Mouse (Mus musculus) adrenal gland, adult (tissue): ENCODE measurements around the gene Itgam.
"Not testable (repeated sequence)": the region's sequence is repeated elsewhere in the genome, so short reads cannot be mapped to it uniquely, and the experiment has no call there.

Source experiments
- DNase-seq, 2 experiments: peaks; one replicate each; pipeline ENCODE4 v3.0.0; 2022 to 2023; ENCODE audit warnings: low spot score in 1 of 2; ENCODE audit not compliant: inconsistent age in 2 of 2

Gene Itgam

GRCm38 (mm10) chr7:128062456-128062855 is at the start of gene Itgam, which contains the start of gene Gm49368:
Gene Itgam, plus strand, starts transcription at chr7:128062640.
Gene Gm49368, plus strand, starts transcription at chr7:128062683.
- DNase-seq = peak in 1 of 2 experiments; percentile 27

- no peak for DNase-seq
Measured at GRCm38 (mm10) chr7:128013116-128013515, 49.3 kb upstream of the Itgam start.

DNA sequence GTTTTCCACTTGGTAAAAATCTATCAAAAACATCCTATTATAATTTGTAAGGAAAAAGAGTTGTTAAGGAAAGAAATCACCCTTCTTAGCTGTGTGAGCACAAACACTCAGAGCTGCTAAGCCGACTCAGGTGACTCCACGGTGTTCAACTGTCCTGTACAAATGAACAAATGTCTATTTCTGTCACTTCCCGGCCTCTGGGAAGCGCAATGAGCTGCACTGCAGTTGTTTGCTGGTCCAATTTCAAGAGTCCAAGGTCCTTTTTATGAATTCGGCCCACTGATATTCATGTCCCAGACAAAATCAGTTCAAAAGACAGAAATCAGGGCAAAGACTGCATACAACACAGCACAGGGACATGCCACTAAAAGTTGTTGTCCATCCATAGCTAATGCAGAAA is 46.3 kb upstream of the Itgam start:
- not testable (repeated sequence) for DNase-seq

- DNase-seq = no peak
Measured at GRCm38 (mm10) chr7:128016650-128017049, 45.8 kb upstream of the Itgam start.

DNA sequence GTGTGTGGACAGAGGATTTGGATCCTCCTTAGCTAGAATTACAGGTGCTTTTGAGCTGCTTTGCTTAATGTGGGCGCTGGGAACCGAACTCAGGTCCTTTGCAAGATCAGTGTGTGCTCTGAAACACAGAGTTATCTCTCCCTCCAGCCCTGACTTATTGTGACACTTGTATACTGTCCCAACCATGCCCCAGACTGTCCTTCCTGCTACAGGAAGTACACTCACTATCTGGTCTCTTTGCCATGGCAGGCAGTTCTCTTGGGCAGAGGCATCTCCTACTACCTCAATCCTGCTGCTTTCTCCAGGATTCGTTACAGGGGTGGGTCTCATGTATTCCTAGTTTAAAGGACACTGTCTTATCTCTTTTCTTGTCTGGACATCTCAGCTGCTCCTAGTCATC is 44.2 kb upstream of the Itgam start:
- no peak for DNase-seq

DNA sequence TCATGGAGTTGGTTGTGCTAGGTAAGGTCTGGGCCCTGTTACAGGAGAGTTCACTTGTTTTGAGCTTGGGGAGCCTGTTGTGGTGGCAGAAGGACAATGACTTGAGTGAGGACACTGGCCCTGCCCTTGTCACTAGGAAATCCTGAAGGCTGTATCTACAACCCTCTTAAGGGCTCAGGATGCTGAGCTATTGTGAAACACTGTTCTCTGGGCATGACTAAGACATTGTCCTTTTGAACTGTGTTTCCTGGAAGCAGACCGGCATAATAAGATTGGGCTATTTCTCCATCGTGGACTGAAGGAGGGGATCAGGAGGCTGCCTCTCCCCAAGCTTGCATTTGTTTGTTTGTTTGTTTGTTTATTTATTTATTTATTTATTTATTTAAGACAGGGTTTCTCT is 43.3 kb upstream of the Itgam start:
- DNase-seq = no peak

GRCm38 (mm10) chr7:128022974-128023373 is 39.5 kb upstream of the Itgam start:
- no peak for DNase-seq

DNA sequence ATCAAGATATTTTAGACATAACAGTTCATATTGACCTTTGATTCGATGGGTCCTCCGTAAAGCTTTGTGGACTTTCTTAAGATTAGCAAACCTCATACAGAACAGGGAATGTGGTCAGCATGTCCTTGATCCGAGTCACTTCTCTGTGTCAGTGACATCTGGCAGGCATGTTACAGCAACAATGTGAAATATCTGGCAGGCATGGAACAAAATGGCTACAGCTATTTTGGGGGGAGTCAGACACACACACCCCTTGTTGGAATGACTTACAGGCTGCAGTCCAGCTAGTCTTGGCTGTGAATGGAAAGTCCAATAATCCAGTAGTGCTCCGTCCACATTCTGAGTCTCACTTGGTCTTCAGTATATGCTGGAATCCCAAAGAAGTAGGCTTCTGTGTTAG is 38.9 kb upstream of the Itgam start:
- no peak for DNase-seq

DNA sequence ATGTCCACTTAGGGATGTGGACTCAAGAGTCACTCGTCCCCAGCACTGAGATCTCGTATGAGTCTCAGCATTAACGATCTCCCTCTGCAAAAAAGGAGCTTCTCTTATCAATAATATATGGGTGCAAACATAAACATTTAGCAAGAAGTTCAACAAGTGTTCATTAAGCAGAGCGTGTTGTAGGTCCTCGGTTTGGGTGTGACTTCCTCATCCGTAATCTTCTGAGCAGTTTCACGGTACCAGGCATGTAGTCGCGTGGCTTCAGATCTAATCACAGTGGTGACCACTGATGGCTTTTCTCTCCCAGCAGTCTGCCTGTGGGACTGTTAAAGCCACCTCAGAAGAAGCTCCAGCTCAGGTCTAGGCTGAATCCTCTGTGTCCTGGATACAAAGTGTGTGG is 38.1 kb upstream of the Itgam start:
- no peak for DNase-seq

DNA sequence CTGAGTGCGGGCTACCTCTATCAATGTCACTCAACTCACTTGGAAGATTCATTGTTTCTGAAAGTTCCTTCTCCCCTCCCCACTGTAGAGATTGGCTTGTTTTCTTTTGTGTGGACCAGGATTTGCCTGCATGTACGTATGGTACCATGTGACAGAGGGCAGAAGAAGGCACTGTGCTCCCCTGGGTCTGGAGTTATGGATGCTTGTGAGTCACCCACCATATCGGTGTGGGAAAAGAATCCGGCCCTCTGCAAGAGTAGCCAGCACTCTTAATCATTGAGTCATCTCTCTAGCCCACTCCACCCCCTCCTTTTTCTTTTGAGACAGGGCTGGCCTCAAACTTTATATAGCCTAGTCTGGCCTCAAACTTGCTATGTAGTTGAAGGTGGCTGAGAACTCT is 37.5 kb upstream of the Itgam start:
- peak in 1 of 2 experiments; percentile 40 for DNase-seq

- DNase-seq = no peak
Measured at GRCm38 (mm10) chr7:128025381-128025780, 37.1 kb upstream of the Itgam start.

- DNase-seq = no peak
Measured at GRCm38 (mm10) chr7:128031403-128031976, 30.9 kb upstream of the Itgam start.

DNA sequence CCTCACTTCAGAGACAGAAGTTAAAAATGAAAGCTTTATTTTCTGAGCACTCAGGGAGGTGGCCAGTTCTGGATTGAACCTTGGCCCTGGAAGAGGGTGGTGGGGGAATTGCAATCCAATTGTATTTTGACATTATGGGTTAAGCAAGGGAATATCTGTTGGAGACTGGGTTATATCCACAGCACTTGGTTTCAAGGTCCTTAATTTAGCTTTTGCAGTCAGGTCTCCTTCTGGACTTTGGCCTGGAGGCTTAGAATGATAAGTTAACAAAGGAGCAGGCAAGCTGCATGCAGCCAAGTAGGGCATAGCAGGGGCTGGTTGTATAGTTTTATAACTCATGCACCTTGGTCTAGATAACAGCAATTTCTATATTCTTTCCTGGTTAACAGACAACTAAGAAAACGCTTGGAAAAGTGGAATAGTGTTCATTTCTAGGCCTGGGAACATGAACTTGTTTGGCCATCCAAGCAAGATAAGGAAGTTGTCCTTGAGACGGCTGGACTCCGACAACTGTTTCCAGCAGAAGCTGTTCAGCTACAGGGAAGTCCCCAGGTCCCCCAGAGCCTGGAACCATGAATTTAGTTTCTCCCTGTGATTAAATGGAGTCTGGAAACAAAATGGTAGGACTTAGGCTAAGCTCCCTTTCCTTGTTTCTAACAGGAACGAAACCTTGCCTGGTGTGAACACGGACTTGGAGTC is 30.0 kb upstream of the Itgam start:
- DNase-seq = peak; percentile 18 to 66

DNA sequence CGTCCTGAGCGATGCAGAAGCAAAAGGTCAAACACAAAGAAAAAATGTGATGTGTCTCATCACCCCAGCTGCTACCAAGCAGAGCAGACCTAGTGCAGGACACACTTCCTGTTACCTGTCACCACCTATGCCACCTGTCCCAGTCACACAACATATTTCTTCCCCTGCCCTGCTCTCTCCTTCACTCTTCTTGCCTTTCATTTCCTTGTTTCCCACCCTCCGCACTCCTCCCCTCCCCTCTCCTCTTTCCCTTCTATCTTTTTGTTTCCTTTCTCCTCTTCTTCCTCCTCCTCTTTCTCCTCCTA is 29.5 kb upstream of the Itgam start:
- DNase-seq = no peak

- DNase-seq = no peak
Measured at GRCm38 (mm10) chr7:128033616-128034015, 28.8 kb upstream of the Itgam start.

- DNase-seq = not testable (repeated sequence)
Measured at GRCm38 (mm10) chr7:128042161-128042820, 20.1 kb upstream of the Itgam start.

DNA sequence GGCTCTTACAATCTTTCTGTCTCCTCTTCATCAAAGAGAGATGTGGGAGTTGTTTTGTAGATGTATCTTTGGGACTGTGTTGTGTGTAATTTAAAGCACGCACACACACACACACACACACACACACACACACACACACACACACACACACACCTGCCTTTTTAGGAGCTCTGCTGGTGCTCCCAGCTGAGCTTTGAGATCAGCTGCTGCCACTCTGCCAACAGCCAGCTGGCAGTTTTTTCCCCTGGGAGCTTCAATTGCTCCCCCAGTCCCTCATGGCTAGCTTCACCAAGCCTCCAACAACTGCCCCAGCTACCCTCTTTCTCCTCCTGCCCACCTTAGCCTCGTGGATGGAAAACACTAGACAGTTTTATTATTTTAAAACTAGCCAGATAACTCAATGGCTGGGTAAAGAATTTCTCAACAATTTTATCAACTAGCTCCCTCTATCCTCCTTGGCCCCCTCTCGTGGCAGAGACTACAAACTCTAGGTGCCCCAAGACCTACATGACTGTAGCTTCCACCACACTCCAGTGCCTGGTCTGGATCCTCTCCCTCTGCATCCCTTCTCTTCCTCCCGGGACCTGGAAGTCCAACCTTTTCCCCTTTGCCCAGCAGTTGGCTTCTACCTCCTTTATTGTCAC is 18.2 kb upstream of the Itgam start:
- DNase-seq = no peak

DNA sequence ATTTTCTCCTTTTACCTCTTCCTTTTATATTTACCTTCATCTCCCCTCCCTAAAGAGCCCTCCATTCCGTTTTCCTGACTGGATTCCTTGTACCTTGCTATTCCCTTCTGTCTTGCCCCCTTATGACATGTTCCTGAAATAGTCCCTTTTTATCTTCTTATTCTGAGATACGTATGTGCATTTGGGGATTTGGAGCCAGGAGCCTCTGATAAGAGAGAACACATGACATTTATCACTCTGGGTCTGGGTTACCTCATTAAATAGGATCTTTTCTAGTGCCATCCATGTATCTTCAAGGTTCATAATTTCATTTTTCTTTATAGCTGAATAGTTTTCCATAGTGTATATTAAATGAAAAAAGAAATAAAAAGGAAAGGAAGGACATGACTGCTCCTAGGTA is 16.8 kb upstream of the Itgam start:
- DNase-seq = no peak

DNA sequence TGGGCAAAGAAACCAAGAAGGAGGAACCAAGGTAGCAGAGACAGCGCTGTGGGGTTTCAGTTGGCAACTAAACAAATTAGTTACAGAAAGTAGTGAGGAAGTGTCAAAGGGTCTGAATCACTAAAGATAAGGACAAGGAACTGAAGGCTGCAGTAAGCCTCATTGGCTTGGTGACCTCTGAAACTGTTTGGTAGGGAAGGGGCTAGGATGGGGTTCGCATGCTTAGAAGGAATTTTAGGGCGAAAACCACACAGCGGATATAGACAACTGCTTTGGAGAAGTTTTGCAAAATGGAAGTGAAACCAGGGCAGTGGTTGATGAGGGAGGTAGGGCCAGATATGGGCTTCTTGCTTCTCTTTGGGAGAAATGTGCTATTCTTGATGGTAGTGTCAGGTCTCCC is 13.6 kb upstream of the Itgam start:
- DNase-seq = no peak

DNA sequence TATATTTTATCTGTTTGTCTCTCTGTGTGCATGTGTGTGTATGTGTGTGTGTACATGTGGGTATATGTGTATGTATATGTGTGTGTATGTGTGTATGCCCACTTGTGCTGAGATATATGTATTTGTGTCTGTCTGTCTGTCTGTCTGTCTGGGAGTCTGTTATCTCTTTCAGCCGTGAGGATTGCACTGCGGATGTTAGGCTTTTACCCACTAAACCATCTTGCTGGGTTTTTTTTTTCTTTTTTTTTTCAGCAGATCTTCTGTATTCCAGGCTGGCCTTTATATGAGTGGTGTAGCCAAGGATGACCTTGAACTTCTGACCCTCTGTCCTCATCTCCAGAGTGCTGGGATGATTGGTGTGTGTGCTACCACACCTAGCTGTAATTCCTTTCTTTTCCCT is 13.2 kb upstream of the Itgam start:
- DNase-seq = no peak

DNA sequence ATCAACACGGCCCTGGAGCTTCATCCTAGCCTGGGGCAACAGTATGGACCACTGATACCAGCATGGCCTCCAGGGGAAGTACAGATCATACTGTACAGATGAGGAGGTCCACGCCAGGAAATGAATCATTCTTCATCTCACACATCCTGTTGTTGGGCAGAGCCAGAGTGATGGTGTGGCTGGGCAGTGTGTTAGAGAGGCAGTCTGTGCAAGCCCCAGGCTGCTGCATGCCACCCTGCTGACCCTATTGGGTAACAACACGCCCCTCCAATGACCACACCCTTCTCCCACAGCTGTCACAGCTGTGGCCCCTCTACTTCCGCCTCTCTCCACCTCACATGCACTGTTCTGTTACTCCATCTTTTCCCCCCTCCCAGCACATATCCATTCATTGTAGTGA is 11.7 kb upstream of the Itgam start:
- DNase-seq = no peak

DNA sequence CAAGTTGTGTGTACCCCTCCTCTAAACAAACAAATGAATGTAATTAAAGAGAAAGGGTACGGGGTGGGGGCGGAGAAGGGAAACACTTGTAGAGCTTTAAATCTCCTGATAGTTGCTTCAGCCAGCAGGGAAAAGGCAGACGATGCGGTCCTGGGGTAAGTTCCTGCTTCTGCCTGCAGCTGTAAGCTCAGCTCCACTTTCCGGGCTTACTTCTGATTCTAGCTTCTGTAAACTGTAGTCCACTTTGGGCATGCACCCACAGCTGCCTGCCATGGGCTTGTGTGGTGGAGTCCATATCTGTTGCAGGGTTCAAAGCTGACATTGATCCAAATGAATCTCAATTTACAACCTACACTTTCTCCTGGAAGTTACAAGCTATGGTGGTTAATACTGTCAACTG is 9.4 kb upstream of the Itgam start:
- no peak for DNase-seq
